Mouse (Mus musculus): ENCODE results near the gene Enpep. TPM values are rescaled to one million over a fixed set of nuclear protein-coding genes. Genes with fewer than 3 reads are reported as not detected.

Gene Enpep
- total and polyA plus RNA-seq, 3 experiments = 0.10 TPM; not detected in 2

DNA sequence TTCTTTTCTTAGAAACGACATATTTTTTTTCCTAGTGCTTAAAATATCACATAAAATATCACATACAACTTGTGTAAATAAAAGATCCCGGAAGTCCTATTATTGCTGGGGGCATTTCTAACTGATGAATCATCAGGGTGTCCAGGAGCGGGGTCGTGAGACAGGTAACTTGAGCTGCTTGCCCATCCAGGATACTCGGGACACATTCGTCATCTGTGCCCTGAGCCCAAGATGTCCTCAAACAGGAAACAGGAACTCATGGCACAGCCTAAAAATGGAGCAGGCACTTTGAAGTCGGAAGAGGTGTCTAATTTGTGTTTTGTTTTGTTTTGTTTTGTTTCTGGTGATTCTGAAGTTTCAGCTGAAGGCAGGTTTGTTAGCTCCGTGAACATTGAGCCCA lies 43.0 kb downstream of the Enpep start:
- no peaks in the 10 kb centered on the region for H3K4me1 ChIP-seq (ENCODE audit: control insufficient read depth in 1 of 2, insufficient read depth in 2 of 2)
- H3K27me3 ChIP-seq (replicated peaks) = no peaks in the 10 kb centered on the region
- no peak for TF ChIP-seq CHD2 (IDR thresholded peaks at IDR 0.05; ENCODE audit: low read length)
- no peak for TF ChIP-seq KAT2A (IDR thresholded peaks at IDR 0.05; ENCODE audit: insufficient replicate concordance, low read length)
- no peak for TF ChIP-seq ZKSCAN1 (IDR thresholded peaks at IDR 0.05; ENCODE audit: borderline replicate concordance, low read depth, low read length)
- no peak for TF ChIP-seq MAZ (IDR thresholded peaks at IDR 0.05; ENCODE audit: low read depth, low read length)
- TF ChIP-seq E2F4 (IDR thresholded peaks at IDR 0.05; ENCODE audit: insufficient replicate concordance, low read depth, low read length) = no peak
- no peak for TF ChIP-seq SIN3A (IDR thresholded peaks at IDR 0.05; ENCODE audit: low read length)
- no peak for TF ChIP-seq NELFE (IDR thresholded peaks at IDR 0.05; ENCODE audit: low read depth, low read length)
- TF ChIP-seq MYC (IDR thresholded peaks at IDR 0.05; ENCODE audit: low read depth, low read length) = no peak
- no peak for TF ChIP-seq ZMIZ1 (IDR thresholded peaks at IDR 0.05; ENCODE audit: low read depth, low read length)
- TF ChIP-seq TBP (conservative IDR thresholded peaks at IDR 0.05; ENCODE audit: low read depth, low read length) = no peak
- no peak for TF ChIP-seq GABPA (IDR thresholded peaks at IDR 0.05; ENCODE audit: insufficient replicate concordance, low read depth, low read length)
- no peak for TF ChIP-seq JUND (conservative IDR thresholded peaks at IDR 0.05; ENCODE audit: low read depth, low read length)
- TF ChIP-seq ZC3H11A (IDR thresholded peaks at IDR 0.05; ENCODE audit: low read depth, low read length) = no peak
- TF ChIP-seq RCOR1 (conservative IDR thresholded peaks at IDR 0.05; ENCODE audit: low read depth, low read length) = no peak
- no peak overlapping the region for H3K9ac ChIP-seq (ENCODE audit: insufficient read depth, low read depth)
- no peak overlapping the region for H3K4me3 ChIP-seq (replicated peaks in 1 of 3; ENCODE audit: low read depth in 2 of 3, low read length in 2 of 3, poor library complexity in 1 of 3)
- no peak for DNase-seq (ENCODE audit: extremely low read depth)
- in situ Hi-C loops (cut with MboI; ENCODE audit: low pct_ligation_motif_present, low pct_unique_long_range_greater_than_20kb, low sequenced_read_pairs) (no loop called here), dilution Hi-C loops (cut with MboI; ENCODE audit: extremely low pct_ligation_motif_present, extremely low pct_unique_long_range_greater_than_20kb, low sequenced_read_pairs) (no loop called here)
- H3K9me3 ChIP-seq (replicated peaks; ENCODE audit: low read length) = no peaks in the 10 kb centered on the region
- no peak overlapping the region for H3K4me2 ChIP-seq (ENCODE audit: insufficient read depth, low read depth, poor library complexity, severe bottlenecking)
- no peaks in the 10 kb centered on the region for H3K36me3 ChIP-seq (replicated peaks in 1 of 2; ENCODE audit: control insufficient read depth in 1 of 2, insufficient read depth in 1 of 2, low read length in 1 of 2)
- H3K79me2 ChIP-seq (replicated peaks; ENCODE audit: control insufficient read depth, extremely low read depth, insufficient read depth, poor library complexity, severe bottlenecking) = no peaks in the 10 kb centered on the region
- H3K27ac ChIP-seq (ENCODE audit: insufficient read depth, low read depth) = no peak overlapping the region

DNA sequence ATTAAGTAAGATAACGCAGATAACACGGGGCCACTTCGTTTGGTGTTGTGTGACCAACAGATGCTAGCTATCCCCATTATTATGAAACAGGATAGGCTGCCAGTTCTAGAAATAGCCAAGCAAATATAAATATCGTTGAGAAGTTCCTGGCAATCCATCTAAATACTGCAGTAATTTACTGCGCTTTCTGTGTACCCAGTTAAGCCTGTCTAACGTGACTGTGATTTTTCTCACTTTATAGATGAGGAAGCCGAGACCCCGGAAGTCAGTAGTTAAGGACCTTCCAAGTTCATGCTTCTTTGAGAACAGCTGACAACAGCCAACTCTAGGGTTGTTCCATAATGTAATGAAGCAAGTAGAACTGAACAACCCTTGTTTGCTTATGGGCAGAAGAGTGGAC lies 45.4 kb downstream of the Enpep start:
- in situ Hi-C loops (cut with MboI; ENCODE audit: low pct_ligation_motif_present, low pct_unique_long_range_greater_than_20kb, low sequenced_read_pairs) (no loop called here), dilution Hi-C loops (cut with MboI; ENCODE audit: extremely low pct_ligation_motif_present, extremely low pct_unique_long_range_greater_than_20kb, low sequenced_read_pairs) (no loop called here)
- Histone ChIP-seq H3K4me1 (ENCODE audit: control insufficient read depth in 1 of 2, insufficient read depth in 2 of 2) (no peaks in the 10 kb centered on the region), H3K27ac (ENCODE audit: insufficient read depth, low read depth) (no peak overlapping the region), H3K4me3 (replicated peaks in 1 of 3; ENCODE audit: low read depth in 2 of 3, low read length in 2 of 3, poor library complexity in 1 of 3) (no peak overlapping the region), H3K79me2 (replicated peaks; ENCODE audit: control insufficient read depth, extremely low read depth, insufficient read depth, poor library complexity, severe bottlenecking) (no peaks in the 10 kb centered on the region), H3K9ac (ENCODE audit: insufficient read depth, low read depth) (no peak overlapping the region), H3K36me3 (replicated peaks in 1 of 2; ENCODE audit: control insufficient read depth in 1 of 2, insufficient read depth in 1 of 2, low read length in 1 of 2) (no peaks in the 10 kb centered on the region), H3K4me2 (ENCODE audit: insufficient read depth, low read depth, poor library complexity, severe bottlenecking) (no peak overlapping the region), H3K27me3 (replicated peaks) (no peaks in the 10 kb centered on the region), H3K9me3 (replicated peaks; ENCODE audit: low read length) (no peaks in the 10 kb centered on the region)
- DNase-seq (ENCODE audit: extremely low read depth) = no peak
- no peak for TF ChIP-seq CTCF (conservative IDR thresholded peaks at IDR 0.05 in 1 of 2, IDR thresholded peaks at IDR 0.05 in 1 of 2; ENCODE audit: low read depth in 2 of 2, low read length in 2 of 2)
- TF ChIP-seq MAZ (IDR thresholded peaks at IDR 0.05; ENCODE audit: low read depth, low read length) = no peak
- TF ChIP-seq SIN3A (IDR thresholded peaks at IDR 0.05; ENCODE audit: low read length) = no peak
- no peak for TF ChIP-seq MEF2A (IDR thresholded peaks at IDR 0.05; ENCODE audit: borderline replicate concordance, low read depth, low read length)
- TF ChIP-seq NRF1 (IDR thresholded peaks at IDR 0.05; ENCODE audit: low read depth, low read length) = no peak
- no peak for TF ChIP-seq GABPA (IDR thresholded peaks at IDR 0.05; ENCODE audit: insufficient replicate concordance, low read depth, low read length)
- TF ChIP-seq ZNF384 (IDR thresholded peaks at IDR 0.05; ENCODE audit: low read depth, low read length) = no peak
- TF ChIP-seq POLR2AphosphoS2 (IDR thresholded peaks at IDR 0.05; ENCODE audit: low read depth, low read length) = no peak
- TF ChIP-seq HCFC1 (IDR thresholded peaks at IDR 0.05; ENCODE audit: low read depth, low read length) = no peak
- no peak for TF ChIP-seq UBTF (IDR thresholded peaks at IDR 0.05; ENCODE audit: low read depth, low read length)
- no peak for TF ChIP-seq E2F4 (IDR thresholded peaks at IDR 0.05; ENCODE audit: insufficient replicate concordance, low read depth, low read length)
- no peak for TF ChIP-seq KAT2A (IDR thresholded peaks at IDR 0.05; ENCODE audit: insufficient replicate concordance, low read length)
- no peak for TF ChIP-seq POLR2A (IDR thresholded peaks at IDR 0.05; ENCODE audit: low read depth, low read length)
- no peak for TF ChIP-seq BHLHE40 (IDR thresholded peaks at IDR 0.05; ENCODE audit: low read depth, low read length)
- TF ChIP-seq TCF12 (IDR thresholded peaks at IDR 0.05; ENCODE audit: low read depth, low read length) = no peak
- TF ChIP-seq MYC (IDR thresholded peaks at IDR 0.05; ENCODE audit: low read depth, low read length) = no peak
- TF ChIP-seq SMC3 (IDR thresholded peaks at IDR 0.05; ENCODE audit: low read depth, low read length) = no peak
- no peak for TF ChIP-seq RCOR1 (conservative IDR thresholded peaks at IDR 0.05; ENCODE audit: low read depth, low read length)
- no peak for TF ChIP-seq ZMIZ1 (IDR thresholded peaks at IDR 0.05; ENCODE audit: low read depth, low read length)
